Mouse (Mus musculus): ENCODE data around the gene Nol9.
"Not testable (repeated sequence)": the region's sequence is repeated elsewhere in the genome, so short reads cannot be mapped to it uniquely, and the experiment has no call there.

Nol9 gene

GRCm38 (mm10) chr4:152010707-152011134, 28.4 kb upstream of the Nol9 start:
- DNase-seq (ENCODE audit: low read depth, low spot score) = no peak

GRCm38 (mm10) chr4:152011171-152011760, 27.9 kb upstream of the Nol9 start:
- no peak for DNase-seq (ENCODE audit: low read depth, low spot score)

DNA sequence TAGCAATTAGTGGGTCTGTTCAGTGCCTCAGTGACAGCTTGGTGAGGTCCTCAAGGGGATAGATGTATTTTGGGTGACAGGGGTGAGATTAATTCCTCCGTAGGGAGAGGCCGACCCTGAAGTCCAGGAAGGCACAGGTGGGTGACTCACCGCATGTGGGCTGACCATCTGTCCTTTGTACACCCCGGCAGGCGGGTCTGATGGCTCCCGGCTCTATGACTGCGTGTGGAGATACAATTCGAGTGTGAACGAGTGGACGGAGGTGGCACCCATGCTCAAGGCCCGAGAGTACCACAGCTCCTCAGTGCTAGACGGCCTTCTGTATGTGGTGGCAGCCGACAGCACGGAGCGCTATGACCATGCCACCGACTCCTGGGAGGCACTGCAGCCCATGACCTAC, 27.0 kb upstream of the Nol9 start:
- DNase-seq (ENCODE audit: low read depth, low spot score) = no peak

DNA sequence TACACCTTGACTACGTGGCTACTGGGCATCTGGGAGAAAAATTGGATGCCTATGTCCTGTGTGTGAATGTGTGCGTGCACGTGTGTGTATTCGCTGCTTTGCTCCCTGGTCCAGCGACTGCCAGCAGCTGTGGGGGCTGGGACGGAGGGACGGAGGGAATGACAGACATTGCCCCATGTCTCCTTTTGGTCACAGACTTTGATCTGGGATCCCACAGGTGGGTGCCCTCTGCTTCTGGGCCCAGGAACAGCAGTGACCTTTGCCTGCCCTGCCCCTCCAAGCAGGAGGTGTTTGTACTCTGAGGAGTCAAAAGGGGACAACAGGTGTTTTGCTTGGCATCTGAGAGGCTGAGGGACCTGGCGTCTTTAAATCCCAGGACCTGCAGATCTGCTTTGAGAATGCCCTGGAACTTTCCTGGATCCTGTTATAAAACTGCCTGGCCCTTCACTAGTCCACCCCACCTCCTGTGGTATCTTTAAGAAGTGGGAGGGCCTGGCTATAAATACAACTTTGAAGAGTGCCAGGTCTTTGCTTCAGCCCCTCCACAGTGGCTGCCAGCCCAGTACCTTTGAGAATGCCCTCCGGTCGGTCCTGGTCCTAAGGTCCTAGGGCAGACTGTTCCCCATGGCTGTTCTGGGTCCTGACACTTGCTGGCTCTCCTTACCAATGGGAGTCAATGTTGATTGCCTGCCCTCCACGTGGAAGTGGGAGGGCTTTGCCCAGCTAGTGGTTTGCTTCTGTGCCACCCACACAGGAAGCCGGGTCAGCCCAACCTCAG, 25.9 kb upstream of the Nol9 start:
- no peak for DNase-seq (ENCODE audit: low read depth, low spot score)

DNA sequence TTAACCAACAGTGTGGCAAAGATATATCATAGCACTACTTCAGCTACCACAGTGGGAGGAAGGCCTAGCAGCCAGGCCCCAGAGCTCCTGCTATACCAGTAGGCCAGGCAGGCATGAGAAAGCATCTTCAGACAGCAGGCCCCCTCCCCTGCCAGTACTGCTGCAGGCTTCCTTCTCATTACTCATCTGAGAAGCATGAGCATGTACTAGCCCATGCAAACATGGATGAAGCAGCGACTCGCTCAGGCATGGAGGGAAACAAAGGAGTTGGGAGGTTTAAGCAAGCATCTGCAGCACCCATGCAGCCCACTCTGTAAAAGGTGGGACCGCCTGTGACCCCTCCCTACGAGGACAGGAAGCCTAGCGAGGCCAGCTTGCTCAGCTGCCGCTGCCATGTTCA, 20.0 kb upstream of the Nol9 start:
- no peak for DNase-seq (ENCODE audit: low read depth, low spot score)

- DNase-seq (ENCODE audit: low read depth, low spot score) = no peak
These were observed 19.1 kb upstream of the Nol9 start for GRCm38 (mm10) chr4:152020024-152020423.

DNA sequence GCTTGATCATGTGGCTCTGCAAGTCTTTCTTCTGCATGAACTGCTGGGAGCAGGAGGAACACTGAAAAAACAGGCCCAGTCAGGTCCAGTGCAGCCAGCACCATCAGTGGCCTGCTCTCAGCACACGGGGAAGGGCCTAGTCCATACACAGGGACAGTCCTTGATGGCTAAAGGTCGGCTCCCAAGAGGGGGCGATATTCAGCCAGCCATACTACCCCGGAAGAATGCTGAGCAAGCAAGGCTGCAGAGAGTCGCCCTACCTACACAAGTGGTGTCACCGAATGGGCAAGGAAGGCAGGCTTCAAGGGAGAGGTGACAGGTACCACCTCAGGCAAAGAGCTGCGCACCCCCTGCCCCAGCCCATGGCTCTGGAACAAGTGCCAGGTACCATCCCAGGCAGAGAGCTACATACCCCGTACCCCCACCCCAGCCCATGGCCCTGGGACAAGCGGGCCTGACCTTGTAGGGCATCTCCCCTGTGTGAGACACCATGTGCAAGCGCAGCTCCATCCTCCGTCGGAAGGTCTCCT, 17.5 kb upstream of the Nol9 start:
- DNase-seq (ENCODE audit: low read depth, low spot score) = no peak

GRCm38 (mm10) chr4:152022506-152022905, 16.6 kb upstream of the Nol9 start:
- DNase-seq (ENCODE audit: low read depth, low spot score) = no peak

GRCm38 (mm10) chr4:152024525-152024924, 14.6 kb upstream of the Nol9 start:
- no peak for DNase-seq (ENCODE audit: low read depth, low spot score)

DNA sequence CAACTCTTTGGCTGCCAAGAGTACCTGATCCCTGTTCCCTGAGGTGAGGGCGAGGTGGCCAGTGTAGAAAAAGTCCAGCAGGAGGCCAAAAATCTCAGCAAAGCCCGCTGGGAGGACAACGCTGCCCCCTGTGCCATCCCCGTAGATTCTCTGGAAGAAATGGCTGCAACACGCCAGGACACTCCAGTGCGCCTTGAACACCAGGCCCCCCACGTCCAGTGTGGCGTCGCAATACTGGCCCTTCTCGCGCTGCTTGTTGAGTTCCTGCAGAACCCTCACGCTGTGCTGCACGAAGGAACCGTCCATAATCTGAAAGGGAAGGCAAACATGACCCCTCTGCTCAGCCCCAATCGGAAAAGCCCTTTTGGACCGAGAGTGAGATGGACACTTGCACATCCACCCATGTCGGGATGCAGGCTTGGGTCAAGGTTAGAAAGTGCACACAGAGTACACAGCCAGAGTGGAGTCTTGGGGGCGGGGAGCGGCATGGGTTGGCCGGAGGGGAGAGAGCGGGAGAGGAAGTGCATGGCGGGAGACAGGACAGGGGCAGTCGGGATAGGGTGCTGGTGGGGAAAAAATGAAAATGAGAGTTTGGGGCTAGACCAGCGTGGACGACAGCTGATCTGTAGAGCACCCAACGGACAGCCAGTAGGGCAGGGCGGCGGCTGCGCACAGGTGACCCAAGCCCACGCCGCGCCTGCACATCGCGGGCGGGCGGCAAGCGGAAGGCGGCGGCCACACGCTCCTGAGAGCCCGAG, 12.2 kb upstream of the Nol9 start:
- DNase-seq (ENCODE audit: low read depth, low spot score) = no peak

- DNase-seq (ENCODE audit: low read depth, low spot score) = peak; percentile 89
These were observed 11.6 kb upstream of the Nol9 start, which contains the start of gene Zbtb48 for GRCm38 (mm10) chr4:152027524-152027923. Gene Zbtb48 (minus strand): TSS chr4:152027671.

GRCm38 (mm10) chr4:152028456-152028855, 10.7 kb upstream of the Nol9 start:
- no peak for DNase-seq (ENCODE audit: low read depth, low spot score)

- DNase-seq (ENCODE audit: low read depth, low spot score) = no peak
These were observed 10.0 kb upstream of the Nol9 start for GRCm38 (mm10) chr4:152029087-152029486.

DNA sequence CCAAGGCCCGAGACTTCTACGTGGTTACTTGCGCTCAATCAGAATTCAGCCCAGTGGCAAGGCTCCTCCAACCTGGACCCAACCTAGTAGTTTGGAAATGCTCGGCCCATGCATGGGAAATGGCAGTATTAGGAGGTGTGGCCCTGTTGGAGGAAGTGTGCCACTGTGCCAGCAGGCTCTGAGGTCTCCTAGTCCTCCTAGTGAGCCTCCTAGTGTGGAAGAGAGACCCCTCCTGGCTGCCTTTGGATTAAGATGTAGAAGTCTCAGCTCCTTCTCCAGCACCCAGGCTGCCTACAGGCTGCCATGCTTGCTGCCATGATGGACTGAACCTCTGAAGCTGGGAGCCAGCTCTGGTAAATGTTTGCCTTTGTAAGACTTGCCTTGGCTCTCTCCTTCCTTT, 9.1 kb upstream of the Nol9 start:
- no peak for DNase-seq (ENCODE audit: low read depth, low spot score)

- no peak for DNase-seq (ENCODE audit: low read depth, low spot score)
These were observed 6.2 kb upstream of the Nol9 start for GRCm38 (mm10) chr4:152032922-152033321.

- not testable (repeated sequence) for DNase-seq (ENCODE audit: low read depth, low spot score)
These were observed 2.7 kb upstream of the Nol9 start for GRCm38 (mm10) chr4:152036464-152036863.

- no peak for DNase-seq (ENCODE audit: low read depth, low spot score)
These were observed 716 bp upstream of the Nol9 start, which contains the start of gene Tas1r1 for GRCm38 (mm10) chr4:152038225-152038984. Gene Tas1r1 (minus strand): TSS chr4:152038568.

- DNase-seq (ENCODE audit: low read depth, low spot score) = no peak
These were observed 750 bp downstream of the Nol9 start for GRCm38 (mm10) chr4:152039831-152040310.

DNA sequence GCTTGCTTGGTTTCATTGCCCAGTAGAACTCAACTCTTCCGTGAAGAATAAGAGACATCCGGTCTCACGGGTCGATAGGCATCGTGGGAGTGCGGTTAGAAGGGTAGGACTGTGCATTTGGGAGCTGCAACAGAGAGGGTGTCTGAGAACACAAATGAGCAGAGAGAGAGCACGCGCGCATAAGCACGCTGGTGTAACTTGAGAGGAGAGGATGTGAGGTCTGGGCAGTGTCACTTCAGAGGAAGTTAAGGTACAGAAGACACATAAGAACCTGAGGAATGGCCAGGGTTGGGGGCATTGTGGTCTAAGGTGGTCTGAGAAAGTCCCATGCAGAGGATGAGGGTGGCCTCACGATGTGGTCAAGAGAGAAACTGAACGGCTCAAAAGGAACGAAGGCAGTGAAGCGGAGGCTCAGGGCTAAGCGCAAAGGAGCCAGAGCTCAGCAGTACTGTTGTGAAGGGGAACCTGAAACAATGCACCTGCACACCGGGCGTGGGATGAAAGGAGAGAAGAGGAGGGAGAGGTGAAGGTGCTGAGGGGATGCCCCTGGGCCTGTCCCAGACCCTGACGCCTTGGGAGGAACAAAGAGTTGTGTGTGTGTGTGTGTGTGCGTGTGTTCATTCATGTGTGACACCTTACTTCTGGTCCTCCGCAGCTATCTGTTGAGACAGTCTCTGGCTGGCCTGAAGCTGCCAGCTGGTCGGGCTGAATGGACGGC, 3.0 kb downstream of the Nol9 start:
- DNase-seq (ENCODE audit: low read depth, low spot score) = no peak

DNA sequence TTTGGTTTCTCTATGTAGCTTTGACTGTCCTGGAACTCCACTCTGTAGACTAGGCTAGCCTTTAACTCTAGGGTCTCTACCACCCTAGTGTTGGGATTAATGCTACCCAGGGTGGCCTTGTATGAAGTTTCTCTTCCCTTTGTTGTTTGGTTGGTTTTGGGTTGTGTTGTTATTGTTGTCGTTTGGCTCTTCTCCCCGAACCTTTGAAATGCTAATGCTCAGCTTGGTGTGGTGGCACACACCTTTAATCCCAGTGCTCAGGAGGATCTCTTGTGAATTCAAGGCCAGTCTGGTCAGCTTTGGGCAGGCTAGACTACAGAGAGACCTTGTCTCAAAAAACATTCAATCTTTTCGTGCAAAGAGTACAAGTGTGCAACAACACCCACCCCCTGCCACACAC, 4.0 kb downstream of the Nol9 start:
- no peak for DNase-seq (ENCODE audit: low read depth, low spot score)

DNA sequence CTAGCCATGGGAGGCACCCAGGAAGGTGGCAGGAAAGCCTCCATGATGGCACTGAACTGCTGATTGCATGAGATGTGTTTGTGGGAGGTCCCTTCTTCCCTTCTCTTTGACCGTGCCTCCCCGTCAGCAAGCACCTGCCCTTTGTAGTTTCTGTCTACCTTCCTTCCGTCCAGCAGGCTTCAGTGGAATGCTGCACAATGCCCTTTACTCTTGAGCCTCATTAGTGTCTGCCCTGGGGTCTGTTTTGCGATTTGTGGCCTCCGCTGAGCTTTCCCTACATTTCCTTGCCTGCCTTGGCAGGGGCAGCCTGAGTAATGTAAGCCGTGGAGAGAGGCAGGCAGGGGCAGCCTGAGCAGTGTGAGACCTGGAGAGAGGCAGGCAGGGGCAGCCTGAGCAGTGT, 5.5 kb downstream of the Nol9 start:
- DNase-seq (ENCODE audit: low read depth, low spot score) = no peak

All from WW6 (cell line).